Mouse (Mus musculus): ENCODE results near the gene Rpl13a. TPM values are rescaled to one million over a fixed set of nuclear protein-coding genes. Genes with fewer than 3 reads are reported as not detected.
"Not testable (repeated sequence)": the region's sequence is repeated elsewhere in the genome, so short reads cannot be mapped to it uniquely, and the experiment has no call there.

The Rpl13a gene
- polyA plus RNA-seq, 1 experiment: 1,470 TPM

DNA sequence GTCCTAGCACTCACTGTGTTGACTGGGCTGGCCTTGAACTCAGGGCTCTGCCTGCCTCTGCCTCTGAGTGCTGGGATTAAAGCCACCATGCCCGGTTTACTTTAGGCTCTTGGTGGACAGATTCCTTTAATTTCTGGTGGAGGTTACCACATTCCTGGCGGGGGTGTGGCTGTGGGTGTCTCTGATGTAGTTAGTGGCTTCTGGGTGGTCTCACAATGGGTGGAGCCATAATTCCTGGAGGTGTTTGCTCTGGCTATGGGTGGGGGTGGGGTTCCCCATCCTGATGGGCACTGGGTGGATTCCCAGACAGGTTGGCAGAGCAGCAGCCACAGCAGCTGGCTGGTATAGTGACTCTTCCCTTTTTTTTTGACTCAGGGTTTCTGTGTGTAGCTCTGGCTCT, 16.6 kb downstream of the Rpl13a start:
- H3K4me3 ChIP-seq (ENCODE audit: insufficient read depth, low read length): no peak overlapping the region
- TF ChIP-seq CTCF (IDR thresholded peaks at IDR 0.05; ENCODE audit: extremely low read depth, insufficient read depth, low read length) (no peak), POLR2A (IDR thresholded peaks at IDR 0.05; ENCODE audit: extremely low read depth, insufficient read depth, low read length) (no peak)
- no peak overlapping the region for H3K27ac ChIP-seq (ENCODE audit: insufficient read depth, low read length)
- no peaks in the 10 kb centered on the region for H3K4me1 ChIP-seq (ENCODE audit: control insufficient read depth, insufficient read depth, low read length)

DNA sequence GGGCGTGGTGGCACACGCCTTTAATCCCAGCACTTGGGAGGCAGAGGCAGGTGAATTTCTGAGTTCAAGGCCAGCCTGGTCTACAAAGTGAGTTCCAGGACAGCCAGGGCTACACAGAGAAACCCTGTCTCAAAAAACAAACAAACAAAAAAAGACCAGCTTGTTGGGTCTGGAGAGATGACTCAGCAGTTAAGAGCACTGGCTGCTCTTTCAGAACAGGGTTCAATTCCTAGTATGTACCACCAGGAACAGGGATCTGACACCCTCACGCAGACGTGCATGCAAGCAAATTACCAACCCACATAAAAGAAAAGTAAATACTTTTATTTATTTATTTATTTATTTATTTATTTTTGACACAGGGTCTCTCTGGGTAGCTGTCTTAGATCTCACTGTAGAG, 18.5 kb downstream of the Rpl13a start:
- not testable (repeated sequence) for H3K27ac ChIP-seq (ENCODE audit: insufficient read depth, low read length); H3K4me3 ChIP-seq (ENCODE audit: insufficient read depth, low read length)

DNA sequence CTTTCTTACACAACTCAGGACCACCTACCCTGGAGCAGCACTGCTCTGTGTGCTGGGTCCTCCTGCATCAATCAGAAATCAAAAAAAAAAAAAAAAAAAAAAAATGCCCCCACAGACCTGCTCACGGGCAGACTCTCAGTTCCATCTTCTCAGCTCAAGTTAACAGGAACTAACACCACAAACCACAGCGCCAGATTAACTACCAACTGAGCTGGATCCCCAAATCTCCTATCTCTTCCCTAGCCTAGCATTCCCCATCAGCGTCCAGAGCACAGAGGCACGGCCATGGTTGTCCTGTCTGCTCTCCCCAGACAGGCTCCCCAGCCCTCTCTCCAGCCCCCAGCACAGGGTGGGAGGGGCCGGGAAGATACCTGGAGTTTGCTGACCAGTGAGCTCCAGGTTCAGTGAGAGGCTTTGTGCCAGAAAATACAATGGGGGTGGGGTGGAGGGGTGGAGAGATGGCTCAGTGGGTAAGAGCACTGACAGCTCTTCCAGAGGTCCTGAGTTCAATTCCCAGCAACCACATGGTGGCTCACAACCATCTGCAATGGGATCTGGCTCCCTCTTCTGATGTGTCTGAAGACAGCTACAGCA, 21.4 kb downstream of the Rpl13a start:
- no peaks in the 10 kb centered on the region for H3K4me1 ChIP-seq (ENCODE audit: control insufficient read depth, insufficient read depth, low read length)
- no peak overlapping the region for H3K4me3 ChIP-seq (ENCODE audit: insufficient read depth, low read length)
- TF ChIP-seq CTCF (IDR thresholded peaks at IDR 0.05; ENCODE audit: extremely low read depth, insufficient read depth, low read length): no peak
- no peak for TF ChIP-seq POLR2A (IDR thresholded peaks at IDR 0.05; ENCODE audit: extremely low read depth, insufficient read depth, low read length)
- no peak overlapping the region for H3K27ac ChIP-seq (ENCODE audit: insufficient read depth, low read length)

More for the DNA sequence above, 18.5 kb downstream of the Rpl13a start:
- H3K4me1 ChIP-seq (ENCODE audit: control insufficient read depth, insufficient read depth, low read length): not testable (repeated sequence)

DNA sequence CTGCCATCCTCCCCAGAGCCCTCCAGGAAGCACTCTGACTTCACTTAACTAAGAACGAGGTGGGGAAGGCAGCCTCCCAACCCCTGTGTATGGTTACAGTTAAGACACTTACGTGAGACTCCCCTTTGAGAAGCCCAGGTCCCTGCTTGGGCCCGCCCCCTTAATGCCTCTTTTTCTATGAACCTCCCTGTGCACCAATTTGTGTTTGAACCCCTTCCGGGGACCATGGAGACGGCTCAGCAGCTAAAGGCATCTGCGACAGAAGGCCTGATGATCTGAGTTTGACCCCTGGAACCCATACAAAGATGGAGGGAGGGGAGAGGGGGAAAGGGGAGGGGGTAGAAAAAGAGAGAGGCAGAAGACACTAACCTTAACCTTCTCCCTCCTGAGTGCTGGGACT, 22.1 kb downstream of the Rpl13a start:
- Histone ChIP-seq H3K27ac (ENCODE audit: insufficient read depth, low read length) (no peak overlapping the region), H3K4me1 (ENCODE audit: control insufficient read depth, insufficient read depth, low read length) (no peaks in the 10 kb centered on the region), H3K4me3 (ENCODE audit: insufficient read depth, low read length) (no peak overlapping the region)
- TF ChIP-seq POLR2A (IDR thresholded peaks at IDR 0.05; ENCODE audit: extremely low read depth, insufficient read depth, low read length): no peak
- no peak for TF ChIP-seq CTCF (IDR thresholded peaks at IDR 0.05; ENCODE audit: extremely low read depth, insufficient read depth, low read length)

- Histone ChIP-seq H3K4me1 (ENCODE audit: control insufficient read depth, insufficient read depth, low read length) (no peaks in the 10 kb centered on the region), H3K4me3 (ENCODE audit: insufficient read depth, low read length) (no peak overlapping the region), H3K27ac (ENCODE audit: insufficient read depth, low read length) (no peak overlapping the region)
- TF ChIP-seq POLR2A (IDR thresholded peaks at IDR 0.05; ENCODE audit: extremely low read depth, insufficient read depth, low read length): no peak
- TF ChIP-seq CTCF (IDR thresholded peaks at IDR 0.05; ENCODE audit: extremely low read depth, insufficient read depth, low read length): no peak
These were observed 23.1 kb downstream of the Rpl13a start for GRCm38 (mm10) chr7:45105491-45105890.

- no peak for TF ChIP-seq CTCF (IDR thresholded peaks at IDR 0.05; ENCODE audit: extremely low read depth, insufficient read depth, low read length)
- no peak for TF ChIP-seq POLR2A (IDR thresholded peaks at IDR 0.05; ENCODE audit: extremely low read depth, insufficient read depth, low read length)
- Histone ChIP-seq H3K4me3 (ENCODE audit: insufficient read depth, low read length) (no peak overlapping the region), H3K27ac (ENCODE audit: insufficient read depth, low read length) (no peak overlapping the region), H3K4me1 (ENCODE audit: control insufficient read depth, insufficient read depth, low read length) (no peaks in the 10 kb centered on the region)
These were observed 23.6 kb downstream of the Rpl13a start for GRCm38 (mm10) chr7:45104941-45105340.

DNA sequence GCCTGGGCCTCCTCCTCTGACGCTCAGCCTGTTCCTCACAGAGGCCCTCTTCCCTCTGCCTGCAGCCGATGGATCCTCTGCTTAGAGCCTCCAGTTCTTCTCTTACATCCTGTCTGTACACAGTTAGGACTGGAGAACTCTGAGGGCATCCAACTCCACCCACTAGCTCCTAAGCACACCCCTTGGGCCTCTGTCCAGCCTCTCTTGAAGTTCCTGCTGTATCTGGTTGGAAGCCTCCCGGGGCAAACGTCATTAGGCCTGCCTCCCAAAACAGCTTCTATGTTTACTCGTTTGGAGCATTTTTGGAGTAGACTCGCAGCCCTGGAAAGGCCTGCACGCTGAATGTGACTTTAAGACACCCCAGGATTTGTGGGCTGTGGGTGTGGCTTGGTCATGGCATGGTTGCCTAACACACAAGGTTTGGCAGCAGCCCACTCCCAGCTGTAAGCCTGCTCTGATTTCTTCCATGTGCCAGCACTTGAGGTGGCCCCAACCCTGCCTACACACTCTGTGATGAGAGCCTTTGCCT, 24.8 kb downstream of the Rpl13a start, which contains the start of gene Fcgrt:
Gene Fcgrt (minus strand): TSS at position 200 of the 529 bp plus-strand sequence.
- peak within 1 kb of the TSS; percentile 26; the same call in 1 of the 2 replicates for H3K4me3 ChIP-seq (ENCODE audit: insufficient read depth, low read length)
- H3K27ac ChIP-seq (ENCODE audit: insufficient read depth, low read length): peak within 1 kb of the TSS; percentile 54
- no peaks in the 10 kb centered on the region for H3K4me1 ChIP-seq (ENCODE audit: control insufficient read depth, insufficient read depth, low read length)
- TF ChIP-seq CTCF (IDR thresholded peaks at IDR 0.05; ENCODE audit: extremely low read depth, insufficient read depth, low read length): no peak
- peak; percentile 45; the same call in 1 of the 2 replicates for TF ChIP-seq POLR2A (IDR thresholded peaks at IDR 0.05; ENCODE audit: extremely low read depth, insufficient read depth, low read length)

- H3K27ac ChIP-seq (ENCODE audit: insufficient read depth, low read length): peak overlapping the region; percentile 54
- TF ChIP-seq CTCF (IDR thresholded peaks at IDR 0.05; ENCODE audit: extremely low read depth, insufficient read depth, low read length) (no peak), POLR2A (IDR thresholded peaks at IDR 0.05; ENCODE audit: extremely low read depth, insufficient read depth, low read length) (no peak)
- peak overlapping the region; percentile 26; the same call in 1 of the 2 replicates for H3K4me3 ChIP-seq (ENCODE audit: insufficient read depth, low read length)
- H3K4me1 ChIP-seq (ENCODE audit: control insufficient read depth, insufficient read depth, low read length): no peaks in the 10 kb centered on the region
These were observed 25.5 kb downstream of the Rpl13a start for GRCm38 (mm10) chr7:45102940-45103585.

- Histone ChIP-seq H3K27ac (ENCODE audit: insufficient read depth, low read length) (no peak overlapping the region), H3K4me1 (ENCODE audit: control insufficient read depth, insufficient read depth, low read length) (no peaks in the 10 kb centered on the region), H3K4me3 (ENCODE audit: insufficient read depth, low read length) (peak overlapping the region; percentile 26; the same call in 1 of the 2 replicates)
- no peak for TF ChIP-seq POLR2A (IDR thresholded peaks at IDR 0.05; ENCODE audit: extremely low read depth, insufficient read depth, low read length)
- TF ChIP-seq CTCF (IDR thresholded peaks at IDR 0.05; ENCODE audit: extremely low read depth, insufficient read depth, low read length): no peak
These were observed 26.1 kb downstream of the Rpl13a start for GRCm38 (mm10) chr7:45102441-45102840.

DNA sequence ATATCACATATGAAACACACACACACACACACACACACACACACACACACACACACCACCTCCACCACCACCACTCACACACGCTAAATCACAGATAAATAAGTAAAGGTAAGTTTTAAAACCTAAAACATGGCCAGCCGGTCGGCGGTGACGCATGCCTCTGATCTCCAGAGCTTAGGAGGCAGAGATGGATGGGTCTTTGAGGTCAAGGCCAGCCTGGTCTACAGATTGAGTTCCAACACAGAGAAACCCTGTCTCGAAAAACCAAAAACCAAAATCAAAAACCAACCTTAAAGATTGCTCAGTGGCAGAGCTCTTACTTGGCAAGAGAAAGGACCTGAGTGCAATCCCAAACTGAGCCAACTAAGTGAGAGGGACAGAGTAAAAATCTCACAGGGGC, 28.5 kb downstream of the Rpl13a start:
- Histone ChIP-seq H3K4me1 (ENCODE audit: control insufficient read depth, insufficient read depth, low read length) (no peaks in the 10 kb centered on the region), H3K27ac (ENCODE audit: insufficient read depth, low read length) (no peak overlapping the region), H3K4me3 (ENCODE audit: insufficient read depth, low read length) (no peak overlapping the region)
- TF ChIP-seq POLR2A (IDR thresholded peaks at IDR 0.05; ENCODE audit: extremely low read depth, insufficient read depth, low read length): no peak
- TF ChIP-seq CTCF (IDR thresholded peaks at IDR 0.05; ENCODE audit: extremely low read depth, insufficient read depth, low read length): no peak

Measured in cortical plate, adult 2 months (tissue).